Mouse (Mus musculus) ES-Bruce4 (cell line): ENCODE data around the gene Nin. TPM values are rescaled to one million over a fixed set of nuclear protein-coding genes. Genes with fewer than 3 reads are reported as not detected.
"Not testable (repeated sequence)": the region's sequence is repeated elsewhere in the genome, so short reads cannot be mapped to it uniquely, and the experiment has no call there.

ENCODE experiments used
- H3K27ac ChIP-seq: 2 replicates; pipeline ENCODE4 v1.5.1; 2012; ENCODE audit warnings: low read length, inconsistent platforms; ENCODE audit not compliant: insufficient read depth
- H3K27me3 ChIP-seq: 2 replicates; pipeline ENCODE4 v1.6.1; 2012; ENCODE audit warnings: mild to moderate bottlenecking, low read length, inconsistent platforms; ENCODE audit not compliant: control insufficient read depth, poor library complexity, insufficient read depth, severe bottlenecking
- H3K36me3 ChIP-seq: 2 replicates; pipeline ENCODE4 v1.6.1; 2012; ENCODE audit warnings: inconsistent platforms, mild to moderate bottlenecking, low read length, moderate library complexity; ENCODE audit not compliant: control insufficient read depth, poor library complexity, insufficient read depth, severe bottlenecking
- H3K4me1 ChIP-seq: one replicate; pipeline ENCODE4 v1.8.1; 2011; ENCODE audit warnings: low read length; ENCODE audit not compliant: control insufficient read depth, insufficient read depth
- H3K4me3 ChIP-seq: 2 replicates; pipeline ENCODE4 v1.5.1; 2011; ENCODE audit warnings: low read depth, mild to moderate bottlenecking, low read length
- H3K9ac ChIP-seq: 2 replicates; pipeline ENCODE4 v1.6.1; 2012; ENCODE audit warnings: low read depth, mild to moderate bottlenecking, inconsistent platforms; ENCODE audit not compliant: poor library complexity, severe bottlenecking
- H3K9me3 ChIP-seq: replicated peaks from 2 replicates; pipeline ENCODE4 v1.6.1; 2012; ENCODE audit warnings: mild to moderate bottlenecking, low read length, inconsistent platforms; ENCODE audit not compliant: control insufficient read depth, poor library complexity, insufficient read depth, severe bottlenecking
- CTCF ChIP-seq: IDR thresholded peaks from one replicate; pipeline ENCODE4 v1.8.1; 2011; ENCODE audit warnings: low read depth, low read length
- EP300 ChIP-seq: IDR thresholded peaks from 2 replicates; pipeline ENCODE4 v1.6.1; 2011; ENCODE audit warnings: low read depth, low read length; ENCODE audit not compliant: insufficient read depth
- POLR2A ChIP-seq: IDR thresholded peaks from one replicate; pipeline ENCODE4 v1.8.1; 2011; ENCODE audit warnings: low read length; ENCODE audit not compliant: insufficient read depth
- polyA plus RNA-seq: library from polyadenylated mRNA; stranded (reverse); fragments of >200 nt; gene quantifications from 2 replicates; pipeline ENCODE4 v1.2.4, GENCODE M21; 2011; ENCODE audit warnings: low read depth; ENCODE audit not compliant: missing spikeins, insufficient read depth, insufficient read length

Nin gene
- polyA plus RNA-seq, 1 experiment = 7.3 TPM

- Histone ChIP-seq H3K9me3 (no peaks in the 10 kb centered on the region), H3K4me1 (no peaks in the 10 kb centered on the region), H3K36me3 (no peaks in the 10 kb centered on the region), H3K9ac (no peak overlapping the region), H3K27ac (no peak overlapping the region), H3K27me3 (no peaks in the 10 kb centered on the region), H3K4me3 (no peak overlapping the region)
- TF ChIP-seq CTCF (no peak), POLR2A (no peak), EP300 (0 out of 2 replicates have a peak, but pooled peaks have one; percentile 30)
Measured at GRCm38 (mm10) chr12:70147986-70148630, 34.6 kb upstream of the Nin start.

GRCm38 (mm10) chr12:70145586-70145985 is 32.1 kb upstream of the Nin start:
- H3K9me3 ChIP-seq = no peaks in the 10 kb centered on the region
- no peaks in the 10 kb centered on the region for H3K4me1 ChIP-seq
- H3K27me3 ChIP-seq = no peaks in the 10 kb centered on the region
- H3K9ac ChIP-seq = no peak overlapping the region
- no peak overlapping the region for H3K27ac ChIP-seq
- no peaks in the 10 kb centered on the region for H3K36me3 ChIP-seq
- no peak for TF ChIP-seq EP300
- TF ChIP-seq POLR2A = no peak
- no peak for TF ChIP-seq CTCF
- H3K4me3 ChIP-seq = no peak overlapping the region

GRCm38 (mm10) chr12:70144637-70145448 is 31.3 kb upstream of the Nin start:
- no peak overlapping the region for H3K9ac ChIP-seq
- H3K27me3 ChIP-seq = no peaks in the 10 kb centered on the region
- H3K36me3 ChIP-seq = no peaks in the 10 kb centered on the region
- no peaks in the 10 kb centered on the region for H3K9me3 ChIP-seq
- no peak overlapping the region for H3K27ac ChIP-seq
- TF ChIP-seq CTCF (no peak), POLR2A (no peak), EP300 (no peak)
- H3K4me1 ChIP-seq = no peaks in the 10 kb centered on the region
- H3K4me3 ChIP-seq = no peak overlapping the region

GRCm38 (mm10) chr12:70144106-70144587 is 30.6 kb upstream of the Nin start:
- H3K27me3 ChIP-seq, H3K4me3 ChIP-seq, H3K27ac ChIP-seq, H3K9me3 ChIP-seq, H3K36me3 ChIP-seq, H3K9ac ChIP-seq, H3K4me1 ChIP-seq: not testable (repeated sequence)

GRCm38 (mm10) chr12:70140993-70141576 is 27.6 kb upstream of the Nin start:
- Histone ChIP-seq H3K27me3 (no peaks in the 10 kb centered on the region), H3K36me3 (no peaks in the 10 kb centered on the region), H3K9me3 (no peaks in the 10 kb centered on the region), H3K4me1 (no peaks in the 10 kb centered on the region), H3K27ac (no peak overlapping the region), H3K9ac (no peak overlapping the region), H3K4me3 (no peak overlapping the region)
- TF ChIP-seq CTCF (peak; percentile 9), POLR2A (no peak)

GRCm38 (mm10) chr12:70140542-70140941 is 27.0 kb upstream of the Nin start:
- H3K4me1 ChIP-seq = no peaks in the 10 kb centered on the region
- no peaks in the 10 kb centered on the region for H3K27me3 ChIP-seq
- TF ChIP-seq POLR2A (no peak), CTCF (no peak), EP300 (no peak)
- H3K36me3 ChIP-seq = no peaks in the 10 kb centered on the region
- H3K9me3 ChIP-seq = no peaks in the 10 kb centered on the region
- H3K9ac ChIP-seq = no peak overlapping the region
- H3K4me3 ChIP-seq = no peak overlapping the region
- no peak overlapping the region for H3K27ac ChIP-seq
